Mouse (Mus musculus) heart, embryonic 13.5 days (tissue): ENCODE measurements around the gene Dffa. TPM values are rescaled to one million over a fixed set of nuclear protein-coding genes. Genes with fewer than 3 reads are reported as not detected.

Experiments used
- ATAC-seq: fragments of 200-750 bp; cut with Nextera tagmentation; 2 replicates; pipeline ENCODE4 v1.8.0; 2017; ENCODE audit warnings: moderate TSS enrichment; ENCODE audit not compliant: insufficient number of reproducible peaks, low FRiP score, low TSS enrichment; ENCODE audit errors: extremely low read depth
- H3K27ac ChIP-seq: fragments of 300-500 bp; sonication (generic); replicated peaks from 2 replicates; pipeline ENCODE4 v1.5.1; 2015; ENCODE audit warnings: moderate library complexity, mild to moderate bottlenecking, inconsistent platforms
- H3K27me3 ChIP-seq: fragments of 300-500 bp; sonication (generic); replicated peaks from 2 replicates; pipeline ENCODE4 v1.6.1; 2015; ENCODE audit warnings: mild to moderate bottlenecking, inconsistent platforms
- H3K36me3 ChIP-seq: fragments of 300-500 bp; sonication (generic); 2 replicates; pipeline ENCODE4 v1.6.1; 2015; ENCODE audit warnings: mild to moderate bottlenecking, inconsistent platforms
- H3K4me1 ChIP-seq: fragments of 300-500 bp; sonication (generic); 2 replicates; pipeline ENCODE4 v1.6.1; 2015; ENCODE audit warnings: inconsistent platforms
- H3K4me2 ChIP-seq: fragments of 300-500 bp; sonication (generic); 2 replicates; pipeline ENCODE4 v1.6.1; 2015; ENCODE audit warnings: inconsistent platforms, mild to moderate bottlenecking, moderate library complexity
- H3K4me3 ChIP-seq: fragments of 300-500 bp; sonication (generic); 2 replicates; pipeline ENCODE4 v1.5.1; 2015; ENCODE audit warnings: moderate library complexity, mild to moderate bottlenecking, inconsistent platforms
- H3K9ac ChIP-seq: fragments of 300-500 bp; sonication (generic); 2 replicates; pipeline ENCODE4 v1.6.1; 2015; ENCODE audit warnings: inconsistent platforms, mild to moderate bottlenecking, moderate library complexity
- H3K9me3 ChIP-seq: fragments of 300-500 bp; sonication (generic); 2 replicates; pipeline ENCODE4 v1.6.1; 2016; ENCODE audit warnings: inconsistent platforms
- WGBS: fragments of 180-500 bp; shearing (Covaris S2); methylation state at CpG from one replicate; pipeline ENCODE4 v1.1.7; 2015; ENCODE audit warnings: mixed read lengths; 5-methylcytosine and 5-hydroxymethylcytosine counted together
- polyA plus RNA-seq: library from polyadenylated mRNA; unstranded; fragments of >200 nt; fragmentation: Nextera tagmentation; extraction: Ambion mirVana; gene quantifications from 2 replicates; pipeline ENCODE4 v1.2.1, GENCODE M21; 2015

The Dffa gene
- polyA plus RNA-seq, result 31.2 and 33.5 TPM in 2 replicates

DNA sequence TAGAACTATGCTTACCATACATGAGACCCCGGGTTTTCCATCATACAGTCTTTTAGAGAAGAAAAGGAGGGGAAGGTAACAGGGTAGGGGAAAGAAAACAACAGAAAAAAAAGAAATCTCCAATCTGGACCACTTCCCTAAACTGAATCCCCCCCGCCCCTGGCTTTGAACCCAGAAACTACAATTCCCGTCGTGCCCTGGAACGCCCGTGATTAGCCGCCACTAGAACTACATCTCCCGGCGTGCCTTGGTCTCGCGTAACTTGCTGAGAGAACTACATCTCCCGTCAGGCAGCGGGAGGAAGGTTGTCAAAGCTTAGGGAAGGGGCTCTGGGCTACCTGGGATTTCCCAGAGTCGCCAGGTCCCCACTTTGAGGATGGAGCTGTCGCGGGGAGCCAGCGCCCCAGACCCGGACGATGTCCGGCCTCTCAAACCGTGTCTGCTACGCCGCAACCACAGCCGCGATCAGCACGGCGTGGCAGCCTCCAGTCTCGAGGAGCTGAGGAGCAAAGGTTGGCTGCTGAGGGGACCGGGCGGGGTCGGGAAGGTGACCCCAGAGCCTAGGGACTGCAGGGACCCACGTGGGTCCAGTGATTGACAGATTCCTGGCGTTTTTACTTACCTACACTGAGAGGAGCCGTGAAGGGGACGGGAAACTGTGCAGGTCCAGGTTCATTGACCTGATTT, at the start of gene Dffa:
Dffa (plus strand) TSS at position 272 of the 687 bp plus-strand sequence.
- Histone ChIP-seq H3K4me3 (peak within 1 kb of the TSS; percentile 74), H3K36me3 (peaks cover 30% of the 10 kb centered on the region), H3K27me3 (no peaks in the 10 kb centered on the region), H3K4me1 (peaks cover 14% of the 10 kb centered on the region), H3K9me3 (no peaks in the 10 kb centered on the region), H3K9ac (peak within 1 kb of the TSS; percentile 94), H3K4me2 (peak within 1 kb of the TSS; percentile 92), H3K27ac (0 out of 2 replicates have a peak within 1 kb of the TSS, but pooled peaks have one; percentile 30)
- ATAC-seq, result peak; percentile 74
- WGBS, result under 1% methylated on average over 35 of the region's 35 CpGs

DNA sequence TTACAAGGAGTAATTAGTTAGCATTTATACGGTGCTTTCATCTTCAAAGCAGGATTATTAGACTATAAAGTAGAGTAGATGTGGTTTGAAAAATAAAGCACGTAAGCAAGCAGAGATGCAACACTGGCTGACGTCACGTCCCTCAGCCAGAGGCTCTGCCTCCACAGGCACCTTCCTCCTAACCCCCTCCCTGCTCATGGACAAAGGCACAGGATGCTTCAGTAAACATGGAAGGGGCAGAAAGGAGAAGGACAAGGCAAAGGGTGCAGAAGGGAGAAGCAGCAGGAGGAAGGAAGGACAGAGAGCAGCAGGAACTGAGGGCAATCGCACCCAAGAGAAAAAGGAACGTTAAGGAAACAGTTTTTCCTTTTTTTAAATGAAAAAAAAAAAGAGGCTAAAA, 48.1 kb upstream of the Dffa start:
- H3K9ac ChIP-seq, result no peak overlapping the region
- H3K4me1 ChIP-seq, result peaks cover 55% of the 10 kb centered on the region
- no peaks in the 10 kb centered on the region for H3K9me3 ChIP-seq
- H3K4me3 ChIP-seq, result no peak overlapping the region
- H3K27ac ChIP-seq, result no peak overlapping the region
- H3K4me2 ChIP-seq, result no peak overlapping the region
- H3K27me3 ChIP-seq, result no peaks in the 10 kb centered on the region
- 66% methylated on average over 6 of the region's 6 CpGs for WGBS
- H3K36me3 ChIP-seq, result peaks cover 3% of the 10 kb centered on the region; the same call in 1 of the 2 replicates
- no peak for ATAC-seq

DNA sequence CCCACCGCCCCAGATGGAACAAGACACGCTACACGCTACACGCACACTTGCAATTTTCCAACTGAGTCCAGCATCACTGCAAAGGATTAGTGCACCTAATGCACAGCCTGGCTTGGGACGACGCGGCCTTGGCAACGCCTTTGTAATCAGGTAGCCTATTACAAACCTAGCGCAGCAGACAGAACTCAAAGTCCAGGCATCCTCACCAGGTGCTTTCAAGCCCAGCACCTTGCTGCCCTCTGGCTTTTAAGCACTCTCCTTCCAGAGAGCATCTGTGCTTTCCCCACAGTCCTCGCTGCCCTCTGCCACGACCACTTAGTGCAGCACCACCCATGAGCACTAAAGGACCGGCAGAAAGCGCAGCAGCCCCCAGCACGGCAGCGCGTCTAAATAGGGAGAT, 47.0 kb upstream of the Dffa start:
- H3K27ac ChIP-seq, result peak overlapping the region; percentile 68
- peak overlapping the region; percentile 76 for H3K9ac ChIP-seq
- H3K9me3 ChIP-seq, result no peaks in the 10 kb centered on the region
- 59% methylated on average over 16 of the region's 16 CpGs for WGBS
- H3K4me3 ChIP-seq, result peak overlapping the region; percentile 35
- no peaks in the 10 kb centered on the region for H3K27me3 ChIP-seq
- peaks cover 62% of the 10 kb centered on the region for H3K4me1 ChIP-seq
- ATAC-seq, result no peak
- H3K36me3 ChIP-seq, result peaks cover 3% of the 10 kb centered on the region; the same call in 1 of the 2 replicates
- H3K4me2 ChIP-seq, result peak overlapping the region; percentile 68

DNA sequence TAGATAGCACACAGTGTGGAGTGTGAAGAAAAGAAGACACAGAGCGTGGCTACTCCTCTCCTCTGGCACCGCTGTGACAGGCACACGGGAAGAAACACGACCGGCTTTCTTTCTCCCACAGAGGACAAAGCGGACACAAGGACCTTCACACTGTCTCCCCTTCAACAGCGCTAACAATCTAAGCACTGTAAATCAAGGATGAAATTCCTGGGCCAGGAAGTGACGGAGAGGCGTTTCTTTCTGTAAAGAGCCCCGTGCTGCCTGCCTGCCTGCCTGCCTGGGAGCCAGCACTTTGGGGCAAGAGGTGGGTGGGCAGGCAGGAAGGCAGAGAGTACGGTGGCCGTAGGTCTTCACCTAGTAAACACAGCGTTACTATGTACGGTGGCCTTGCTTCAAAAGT, 46.5 kb upstream of the Dffa start:
- peak overlapping the region; percentile 68 for H3K4me2 ChIP-seq
- peak overlapping the region; percentile 68 for H3K27ac ChIP-seq
- no peaks in the 10 kb centered on the region for H3K9me3 ChIP-seq
- peak overlapping the region; percentile 35 for H3K4me3 ChIP-seq
- peaks cover 67% of the 10 kb centered on the region for H3K4me1 ChIP-seq
- peaks cover 3% of the 10 kb centered on the region; the same call in 1 of the 2 replicates for H3K36me3 ChIP-seq
- WGBS, result 25% methylated on average over 14 of the region's 14 CpGs
- ATAC-seq, result no peak
- no peaks in the 10 kb centered on the region for H3K27me3 ChIP-seq
- peak overlapping the region; percentile 76 for H3K9ac ChIP-seq

DNA sequence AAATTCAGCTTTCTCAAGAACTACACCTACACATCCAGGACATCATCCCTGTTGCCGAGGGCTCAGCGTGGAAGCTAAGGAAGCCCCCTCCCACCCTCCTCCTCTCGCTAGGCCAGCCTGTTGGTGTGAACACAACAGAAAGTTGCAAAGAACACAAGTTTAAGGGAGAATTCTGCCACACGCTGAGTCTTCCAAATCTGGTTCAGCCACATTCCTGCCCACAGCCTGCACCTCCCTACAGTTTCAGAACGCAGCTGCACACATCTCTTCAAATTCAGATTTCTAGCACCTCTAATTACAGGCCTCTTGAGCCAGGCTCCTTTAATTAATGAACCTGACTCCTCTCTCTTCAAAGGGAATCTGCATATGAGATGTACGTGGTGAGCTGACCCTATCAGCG, 45.6 kb upstream of the Dffa start:
- 63% methylated on average over 7 of the region's 7 CpGs for WGBS
- Histone ChIP-seq H3K4me2 (no peak overlapping the region), H3K9ac (peak overlapping the region; percentile 76; the same call in 1 of the 2 replicates)

DNA sequence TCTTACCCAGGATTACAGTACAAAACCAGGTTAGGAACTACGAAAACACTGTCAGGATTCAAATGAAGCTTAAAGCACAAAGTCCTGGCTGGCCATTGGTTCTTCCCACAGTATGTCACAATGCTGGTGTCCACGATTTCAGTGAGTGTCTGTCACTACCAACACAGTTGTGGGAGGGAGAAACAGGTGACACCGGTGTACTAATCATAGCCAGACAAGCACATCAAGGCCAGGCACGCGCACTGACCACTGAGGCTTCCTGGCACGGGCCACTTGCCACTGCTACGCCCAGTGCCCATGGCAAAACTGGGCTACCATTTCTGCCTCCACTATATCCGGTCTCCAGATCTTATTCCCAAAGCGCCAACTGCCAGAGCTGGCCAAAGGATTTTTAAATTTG, 44.2 kb upstream of the Dffa start:
- 82% methylated on average over 9 of the region's 9 CpGs for WGBS
- H3K4me1 ChIP-seq, result peaks cover 78% of the 10 kb centered on the region

More for the DNA sequence above, 45.6 kb upstream of the Dffa start:
- Histone ChIP-seq H3K27me3 (no peaks in the 10 kb centered on the region), H3K27ac (peak overlapping the region; percentile 68), H3K4me3 (no peak overlapping the region), H3K36me3 (peaks cover 3% of the 10 kb centered on the region; the same call in 1 of the 2 replicates), H3K9me3 (no peaks in the 10 kb centered on the region), H3K4me1 (peaks cover 75% of the 10 kb centered on the region)
- ATAC-seq, result no peak

DNA sequence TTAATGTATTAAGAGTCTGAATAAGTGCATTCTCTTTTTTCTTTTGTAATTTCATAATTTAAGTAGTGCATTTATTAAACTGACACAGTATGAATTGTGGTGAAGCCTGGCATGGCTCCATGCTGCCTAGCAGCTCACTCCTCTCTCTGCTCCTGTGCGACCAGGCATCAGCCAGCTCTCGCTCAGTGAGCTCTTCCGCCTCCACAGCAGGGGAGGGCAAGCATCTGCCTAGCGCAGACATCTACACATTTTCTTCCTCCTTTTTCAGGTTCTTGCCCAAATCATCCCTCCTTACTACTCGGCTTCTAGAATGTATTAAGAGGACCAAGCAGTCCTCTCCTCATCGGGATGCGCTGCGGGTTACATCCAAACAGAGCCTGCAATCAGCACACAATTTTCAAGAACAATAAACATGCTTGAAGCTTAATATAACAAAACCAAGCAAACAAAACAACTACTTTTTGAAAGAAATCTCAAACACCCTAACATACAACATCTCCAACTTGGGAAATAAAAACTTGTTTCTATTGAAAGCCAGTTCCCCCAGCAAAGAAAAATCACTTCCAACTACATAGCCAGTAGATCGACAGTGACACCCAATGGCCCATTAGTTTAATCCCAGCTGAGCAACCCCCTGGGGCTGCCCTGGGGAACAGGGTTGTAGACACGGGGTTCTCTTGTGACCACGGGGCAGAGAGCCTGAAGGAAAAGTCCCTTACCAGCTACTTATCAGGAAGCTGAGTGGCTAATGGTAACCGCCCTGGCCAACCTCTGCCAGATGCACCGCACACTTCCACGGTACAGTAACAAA, 43.1 kb upstream of the Dffa start:
- Histone ChIP-seq H3K27me3 (no peaks in the 10 kb centered on the region), H3K4me3 (no peak overlapping the region), H3K27ac (no peak overlapping the region), H3K36me3 (no peaks in the 10 kb centered on the region), H3K4me1 (peaks cover 76% of the 10 kb centered on the region), H3K9ac (peak overlapping the region; percentile 33; the same call in 1 of the 2 replicates), H3K4me2 (peak overlapping the region; percentile 39), H3K9me3 (no peaks in the 10 kb centered on the region)
- 36% methylated on average over 14 of the region's 14 CpGs for WGBS
- no peak for ATAC-seq

More for the DNA sequence above, 44.2 kb upstream of the Dffa start:
- H3K4me3 ChIP-seq, result no peak overlapping the region
- no peak overlapping the region for H3K27ac ChIP-seq
- H3K9ac ChIP-seq, result no peak overlapping the region
- H3K36me3 ChIP-seq, result peaks cover 3% of the 10 kb centered on the region; the same call in 1 of the 2 replicates
- no peak for ATAC-seq
- no peaks in the 10 kb centered on the region for H3K27me3 ChIP-seq
- no peaks in the 10 kb centered on the region for H3K9me3 ChIP-seq
- H3K4me2 ChIP-seq, result no peak overlapping the region

DNA sequence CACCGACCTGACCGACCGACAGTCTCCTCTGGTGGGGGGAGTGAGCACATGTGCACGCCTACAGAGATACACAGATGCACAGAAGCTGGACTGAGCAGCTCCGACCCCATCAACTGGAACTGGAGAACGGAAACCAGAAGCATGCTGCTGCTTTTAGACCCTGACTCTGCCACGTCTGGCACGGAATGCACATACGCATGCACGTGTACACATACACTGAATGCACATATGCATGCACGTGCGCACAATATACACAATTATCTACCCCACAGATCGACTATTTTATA, 42.6 kb upstream of the Dffa start:
- Histone ChIP-seq H3K9ac (0 out of 2 replicates have a peak overlapping the region, but pooled peaks have one; percentile 33), H3K36me3 (no peaks in the 10 kb centered on the region), H3K4me3 (no peak overlapping the region), H3K4me1 (peaks cover 76% of the 10 kb centered on the region), H3K27me3 (no peaks in the 10 kb centered on the region), H3K4me2 (peak overlapping the region; percentile 39), H3K9me3 (no peaks in the 10 kb centered on the region), H3K27ac (no peak overlapping the region)
- no peak for ATAC-seq
- 54% methylated on average over 13 of the region's 13 CpGs for WGBS

DNA sequence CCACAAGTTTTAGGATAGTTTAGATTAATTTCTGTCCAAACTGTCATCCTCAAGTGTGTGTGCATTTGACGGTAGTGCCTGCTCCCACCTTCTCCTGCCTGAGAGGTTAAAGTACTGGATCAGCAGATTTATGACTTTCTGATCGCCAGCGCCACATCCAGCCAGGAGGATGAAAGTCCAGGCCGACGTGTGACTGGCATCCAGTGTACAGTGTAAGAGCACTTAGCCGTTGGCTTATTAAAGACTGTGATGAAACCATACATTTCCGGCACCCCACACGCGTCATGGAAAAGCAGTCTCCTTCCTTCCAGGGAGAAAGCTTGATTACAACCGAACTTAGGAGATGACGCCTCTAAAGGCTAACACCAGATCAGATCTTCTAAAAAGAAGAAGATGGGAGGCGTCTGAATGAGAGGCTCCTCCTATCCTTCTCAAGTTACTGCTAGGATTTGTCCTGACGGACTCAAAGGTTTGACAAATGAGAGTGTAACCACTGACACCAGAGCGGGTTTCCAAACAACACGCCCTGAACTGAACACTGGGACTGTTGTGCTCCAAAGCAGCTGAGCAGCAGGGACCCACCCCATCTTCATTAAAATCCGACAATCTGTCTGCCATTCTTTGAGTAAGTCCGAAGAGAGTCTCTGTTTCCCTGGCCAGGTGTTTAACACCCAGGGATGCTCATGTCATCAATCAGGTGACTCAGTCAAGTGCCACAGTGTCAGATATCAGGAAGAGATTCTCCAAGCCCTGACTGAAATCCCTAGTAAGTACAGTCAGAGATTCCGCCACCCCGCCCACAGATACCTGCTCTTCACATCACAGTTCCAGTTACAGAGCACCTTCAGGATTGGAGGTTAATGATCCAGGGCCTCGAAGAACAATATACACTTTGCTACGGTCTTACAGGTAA, 41.3 kb upstream of the Dffa start:
- no peak for ATAC-seq
- H3K9me3 ChIP-seq, result no peaks in the 10 kb centered on the region
- H3K27me3 ChIP-seq, result no peaks in the 10 kb centered on the region
- H3K4me1 ChIP-seq, result peaks cover 75% of the 10 kb centered on the region
- no peak overlapping the region for H3K4me2 ChIP-seq
- H3K9ac ChIP-seq, result no peak overlapping the region; the same call in 1 of the 2 replicates
- WGBS, result 62% methylated on average over 21 of the region's 21 CpGs
- H3K36me3 ChIP-seq, result peaks cover 3% of the 10 kb centered on the region
- H3K4me3 ChIP-seq, result no peak overlapping the region
- H3K27ac ChIP-seq, result no peak overlapping the region

DNA sequence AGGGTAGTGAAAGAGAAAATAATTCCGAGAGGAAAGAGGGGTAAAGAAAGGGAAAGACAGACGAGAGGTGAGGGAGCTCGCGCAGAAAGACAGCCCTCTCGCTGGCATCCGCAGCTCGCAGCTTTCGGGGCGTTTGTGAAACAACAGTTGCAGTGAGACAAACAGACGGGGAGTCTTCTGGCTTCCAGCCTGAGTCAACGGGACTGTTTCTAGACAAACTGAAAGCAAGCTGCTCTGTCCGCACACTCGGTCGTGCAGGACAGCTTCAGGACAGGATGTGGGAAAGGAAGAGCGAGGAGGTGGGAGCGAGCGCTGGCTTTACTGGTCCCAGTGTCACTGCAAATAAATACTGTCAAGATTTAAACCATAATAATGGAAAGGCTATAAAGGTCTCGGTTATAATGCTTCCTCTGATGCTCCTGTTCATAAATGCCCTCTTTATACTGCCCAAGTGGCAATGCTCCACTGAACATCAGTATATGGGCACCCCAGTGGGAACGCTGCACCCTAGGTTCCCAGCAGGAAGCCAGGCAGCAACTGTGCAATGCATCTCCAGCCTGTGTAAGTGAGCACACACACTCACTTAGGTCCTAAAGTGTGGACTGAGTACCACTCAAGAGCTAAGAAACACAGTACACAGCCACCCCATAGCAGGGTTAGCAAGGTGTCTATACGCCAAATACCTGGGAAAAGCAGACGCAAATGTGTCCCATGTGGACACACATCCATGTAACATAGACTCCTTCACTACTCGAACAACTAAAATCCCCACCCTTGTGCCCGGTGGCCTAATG, 39.7 kb upstream of the Dffa start:
- Histone ChIP-seq H3K36me3 (peaks cover 10% of the 10 kb centered on the region), H3K4me2 (peak overlapping the region; percentile 6; the same call in 1 of the 2 replicates), H3K4me1 (peaks cover 64% of the 10 kb centered on the region), H3K9me3 (no peaks in the 10 kb centered on the region), H3K27ac (no peak overlapping the region), H3K27me3 (no peaks in the 10 kb centered on the region), H3K9ac (0 out of 2 replicates have a peak overlapping the region, but pooled peaks have one; percentile 33), H3K4me3 (no peak overlapping the region)
- WGBS, result 76% methylated on average over 23 of the region's 23 CpGs
- ATAC-seq, result no peak
